19 mouse cellular contexts compared by ENCODE assay signal in the genomic region with DNA sequence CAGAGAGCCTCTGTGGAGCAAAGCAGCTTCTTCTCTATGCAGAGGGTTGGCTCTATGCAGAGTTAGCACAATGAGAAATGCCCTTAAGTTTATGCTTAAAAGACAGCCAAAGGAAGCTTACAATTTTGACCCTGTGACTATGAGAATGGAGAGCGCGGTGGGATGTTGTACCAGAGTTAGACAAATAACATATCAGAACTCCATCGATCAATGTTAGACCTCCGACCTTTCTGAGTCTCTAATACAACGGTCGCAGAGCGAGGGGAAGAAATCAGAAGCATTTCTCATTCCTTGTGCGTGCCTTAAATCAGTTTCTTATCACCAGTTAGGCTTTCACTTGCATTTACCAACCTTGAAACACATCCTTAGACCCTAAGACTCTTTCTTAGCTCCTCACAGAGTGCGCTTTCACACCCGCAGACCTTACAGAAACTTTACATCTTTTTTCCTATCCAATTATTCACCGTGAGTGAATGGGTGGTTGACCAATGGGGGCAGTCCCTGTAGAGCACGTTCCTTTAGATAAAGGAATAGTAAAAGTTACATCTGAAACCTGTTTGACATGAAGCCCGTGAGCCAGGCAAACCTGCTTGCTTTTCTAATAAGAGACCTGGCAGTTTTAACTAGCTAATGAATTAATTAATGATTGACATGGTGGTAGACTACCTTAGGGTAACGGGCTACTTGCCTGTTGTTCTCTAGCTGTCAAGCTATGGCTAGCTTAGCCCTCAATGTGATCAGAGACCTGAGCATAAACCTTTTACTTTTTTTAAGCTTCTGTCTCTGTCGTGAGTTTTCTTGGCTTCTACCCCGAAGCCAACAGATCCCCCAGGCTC. TPM values are rescaled to one million over a fixed set of nuclear protein-coding genes. Genes with fewer than 3 reads are reported as not detected.
DNase-seq lines count a peak whose midpoint lies in the region; ATAC-seq and TF ChIP-seq lines count a peak whose summit lies in the region.
"Had no signal": no experiment of that assay in that cellular context is flagged by ENCODE, and none has a peak within 500 bp of the region (broad histone marks: within the 10 kb centered on the region; RNA-seq: fewer than 3 reads in every experiment).

No protein-coding gene starts in this region.

- 30% methylated on average over 16 of the region's 16 CpGs for WGBS in lung, embryonic 14.5 days
- 65% methylated on average over 16 of the region's 16 CpGs for WGBS in kidney, embryonic 16.5 days
- WGBS in stomach, postnatal 0 days = 31% methylated on average over 16 of the region's 16 CpGs
- WGBS in lung, postnatal 0 days = 35% methylated on average over 16 of the region's 16 CpGs
- 62% methylated on average over 16 of the region's 16 CpGs for WGBS in forebrain, embryonic 15.5 days

- 0 out of 2 replicates have a peak overlapping the region, but pooled peaks have one; percentile 26 for H3K4me2 ChIP-seq in lung, embryonic 14.5 days
- peak overlapping the region; percentile 19; the same call in 1 of the 2 replicates for H3K4me2 ChIP-seq in kidney, embryonic 16.5 days (replicated peaks; ENCODE audit: low read depth, low read length)
- no peak overlapping the region; the same call in 1 of the 2 replicates for H3K4me2 ChIP-seq in stomach, postnatal 0 days (replicated peaks; ENCODE audit: low read depth)
- no peak overlapping the region for H3K4me2 ChIP-seq in lung, postnatal 0 days (replicated peaks; ENCODE audit: low read depth, low read length)
- no peak overlapping the region for H3K4me2 ChIP-seq in forebrain, embryonic 15.5 days (replicated peaks)
- H3K4me2 ChIP-seq: forebrain, embryonic 13.5 days; hindbrain, embryonic 15.5 days; limb, embryonic 13.5 days; neural tube, embryonic 15.5 days had no signal

- ATAC-seq in lung, embryonic 14.5 days (ENCODE audit: insufficient read depth) = no peak
- peak; percentile 52; the same call in 1 of the 2 replicates for ATAC-seq in kidney, embryonic 16.5 days (ENCODE audit: low FRiP score, low TSS enrichment)
- no peak for ATAC-seq in stomach, postnatal 0 days (ENCODE audit: low FRiP score, low TSS enrichment)
- ATAC-seq in lung, postnatal 0 days = no peak
- ATAC-seq in forebrain, embryonic 15.5 days (replicated peaks) = no peak

- DNase-seq in heart, postnatal 4 days = peak; percentile 1
- no peak for DNase-seq in heart, postnatal 25 days (ENCODE audit: low spot score)
- no peak for DNase-seq in lung, embryonic 14.5 days
- DNase-seq in lung, postnatal 25 days (ENCODE audit: low spot score) = no peak
- peak; percentile 41 for DNase-seq in stomach, postnatal 0 days (ENCODE audit: low spot score)
- no peak for DNase-seq in lung, postnatal 0 days (ENCODE audit: low spot score)
- DNase-seq: adrenal gland, adult 8-10 months; B cell, adult 2 months; cerebellum, adult 2 months; lung, postnatal 10 days; retina, postnatal 1 day had no signal

- no peaks in the 10 kb centered on the region for H3K9me3 ChIP-seq in lung, embryonic 14.5 days (ENCODE audit: low read depth, low read length)
- no peaks in the 10 kb centered on the region for H3K9me3 ChIP-seq in kidney, embryonic 16.5 days (ENCODE audit: low read length)
- H3K9me3 ChIP-seq in stomach, postnatal 0 days (ENCODE audit: control insufficient read depth, low read length) = no peaks in the 10 kb centered on the region
- no peaks in the 10 kb centered on the region for H3K9me3 ChIP-seq in lung, postnatal 0 days (ENCODE audit: low read length)
- H3K9me3 ChIP-seq in forebrain, embryonic 15.5 days = no peaks in the 10 kb centered on the region
- H3K9me3 ChIP-seq: forebrain, embryonic 13.5 days; G1E; hindbrain, embryonic 15.5 days; midbrain, embryonic 10.5 days; neural tube, embryonic 15.5 days had no signal

- no peak for TF ChIP-seq EP300 in stomach, postnatal 0 days (optimal IDR thresholded peaks at IDR 0.05)
- no peak for TF ChIP-seq EP300 in lung, postnatal 0 days (IDR thresholded peaks at IDR 0.05)

- intact Hi-C loops in heart, postnatal 25 days (cut with DNase I) = no loop called here

- H3K27ac ChIP-seq in lung, embryonic 14.5 days (ENCODE audit: low read depth) = no peak overlapping the region
- no peak overlapping the region for H3K27ac ChIP-seq in kidney, embryonic 16.5 days (ENCODE audit: low read length)
- H3K27ac ChIP-seq in stomach, postnatal 0 days (replicated peaks) = peak overlapping the region; percentile 58
- H3K27ac ChIP-seq in lung, postnatal 0 days (ENCODE audit: low read length) = no peak overlapping the region
- no peak overlapping the region for H3K27ac ChIP-seq in forebrain, embryonic 15.5 days (replicated peaks)
- H3K27ac ChIP-seq: forebrain, embryonic 13.5 days; hindbrain, embryonic 15.5 days; limb, embryonic 13.5 days; midbrain, embryonic 10.5 days; neural tube, embryonic 15.5 days had no signal

- no peak for TF ChIP-seq CTCF in lung, embryonic 14.5 days (IDR thresholded peaks at IDR 0.05; ENCODE audit: low read depth)
- no peak for TF ChIP-seq CTCF in stomach, postnatal 0 days (IDR thresholded peaks at IDR 0.05; ENCODE audit: low read depth)
- TF ChIP-seq CTCF in lung, postnatal 0 days (IDR thresholded peaks at IDR 0.05) = no peak

- H3K27me3 ChIP-seq in lung, embryonic 14.5 days (ENCODE audit: insufficient read depth, low read length) = no peaks in the 10 kb centered on the region
- no peaks in the 10 kb centered on the region for H3K27me3 ChIP-seq in kidney, embryonic 16.5 days (ENCODE audit: insufficient read depth, low read length)
- H3K27me3 ChIP-seq in stomach, postnatal 0 days (ENCODE audit: control insufficient read depth, insufficient read depth, low read length) = no peaks in the 10 kb centered on the region
- no peaks in the 10 kb centered on the region for H3K27me3 ChIP-seq in lung, postnatal 0 days (replicated peaks; ENCODE audit: insufficient read depth, low read length)
- H3K27me3 ChIP-seq in forebrain, embryonic 15.5 days = no peaks in the 10 kb centered on the region
- H3K27me3 ChIP-seq: forebrain, embryonic 13.5 days; hindbrain, embryonic 15.5 days; limb, embryonic 13.5 days; neural tube, embryonic 15.5 days had no signal

- peaks cover 11% of the 10 kb centered on the region; the same call in 1 of the 2 replicates for H3K4me1 ChIP-seq in lung, embryonic 14.5 days (ENCODE audit: insufficient read depth)
- peaks cover 20% of the 10 kb centered on the region; the same call in 1 of the 2 replicates for H3K4me1 ChIP-seq in kidney, embryonic 16.5 days (ENCODE audit: insufficient read depth, low read length)
- H3K4me1 ChIP-seq in stomach, postnatal 0 days (replicated peaks; ENCODE audit: control insufficient read depth, insufficient read depth) = peaks cover 2% of the 10 kb centered on the region; the same call in 1 of the 2 replicates
- peaks cover 4% of the 10 kb centered on the region; the same call in 1 of the 2 replicates for H3K4me1 ChIP-seq in lung, postnatal 0 days (ENCODE audit: insufficient read depth, low read depth, low read length)
- H3K4me1 ChIP-seq in forebrain, embryonic 15.5 days = no peaks in the 10 kb centered on the region
- H3K4me1 ChIP-seq: neural tube, embryonic 15.5 days had no signal

- no peaks in the 10 kb centered on the region for H3K36me3 ChIP-seq in lung, embryonic 14.5 days (ENCODE audit: insufficient read depth)
- no peaks in the 10 kb centered on the region for H3K36me3 ChIP-seq in kidney, embryonic 16.5 days (ENCODE audit: insufficient read depth, low read length)
- H3K36me3 ChIP-seq in stomach, postnatal 0 days (ENCODE audit: control insufficient read depth, insufficient read depth, low read length) = no peaks in the 10 kb centered on the region
- H3K36me3 ChIP-seq in lung, postnatal 0 days (ENCODE audit: insufficient read depth, low read length) = no peaks in the 10 kb centered on the region
- no peaks in the 10 kb centered on the region for H3K36me3 ChIP-seq in forebrain, embryonic 15.5 days
- H3K36me3 ChIP-seq: G1E; hindbrain, embryonic 15.5 days; limb, embryonic 13.5 days; midbrain, embryonic 10.5 days; neural tube, embryonic 15.5 days had no signal

- no peak overlapping the region for H3K9ac ChIP-seq in lung, embryonic 14.5 days
- H3K9ac ChIP-seq in kidney, embryonic 16.5 days (replicated peaks; ENCODE audit: low read length) = no peak overlapping the region
- 0 out of 2 replicates have a peak overlapping the region, but pooled peaks have one; percentile 13 for H3K9ac ChIP-seq in stomach, postnatal 0 days (ENCODE audit: low read length)
- no peak overlapping the region for H3K9ac ChIP-seq in lung, postnatal 0 days (replicated peaks; ENCODE audit: low read depth)
- no peak overlapping the region for H3K9ac ChIP-seq in forebrain, embryonic 15.5 days (replicated peaks)
- H3K9ac ChIP-seq: forebrain, embryonic 13.5 days; hindbrain, embryonic 15.5 days; limb, embryonic 13.5 days; neural tube, embryonic 15.5 days had no signal

- no peak overlapping the region for H3K4me3 ChIP-seq in lung, embryonic 14.5 days (ENCODE audit: low read depth, low read length)
- H3K4me3 ChIP-seq in kidney, embryonic 16.5 days (ENCODE audit: low read length) = no peak overlapping the region
- H3K4me3 ChIP-seq in stomach, postnatal 0 days (ENCODE audit: low read depth, low read length) = no peak overlapping the region
- no peak overlapping the region for H3K4me3 ChIP-seq in lung, postnatal 0 days (ENCODE audit: low read depth, low read length)
- no peak overlapping the region for H3K4me3 ChIP-seq in forebrain, embryonic 15.5 days
- H3K4me3 ChIP-seq: forebrain, embryonic 13.5 days; hindbrain, embryonic 15.5 days; limb, embryonic 13.5 days; midbrain, embryonic 10.5 days; neural tube, embryonic 15.5 days had no signal

RNA-seq across cellular contexts. Expression of a gene that starts 34.7 kb away (rescaled TPM):
- total RNA-seq in heart, postnatal 4 days (2021) = 10 to 100 TPM; 57.3 to 61.0 TPM
- 10 to 100 TPM; 40.4 to 41.2 TPM for total RNA-seq in heart, postnatal 25 days (2021)
- polyA plus RNA-seq in lung, embryonic 14.5 days (2014; fragmentation: Nextera tagmentation; extraction: Ambion mirVana) = 58.7 and 62.1 TPM in 2 replicates
- polyA plus RNA-seq in kidney, embryonic 16.5 days (2015; fragmentation: Nextera tagmentation; extraction: Ambion mirVana) = 45.3 and 59.0 TPM in 2 replicates
- 15.9 and 18.0 TPM in 2 replicates for polyA plus RNA-seq in stomach, postnatal 0 days (2015; fragmentation: Nextera tagmentation; extraction: Ambion mirVana)
- 38.0 and 39.9 TPM in 2 replicates for polyA plus RNA-seq in lung, postnatal 0 days (2015; fragmentation: Nextera tagmentation; extraction: Ambion mirVana)
- 58.0 and 67.1 TPM in 2 replicates for polyA plus RNA-seq in forebrain, embryonic 15.5 days (2015; fragmentation: Nextera tagmentation; extraction: Ambion mirVana)

Comparison
In these comparisons a context has a peak if more than half of its experiments do, and no peak if none do; other contexts are left out.
1. DNase-seq: peak in heart, postnatal 4 days (single experiment) and stomach, postnatal 0 days (single experiment); none in heart, postnatal 25 days (single experiment), lung, embryonic 14.5 days (single experiment), lung, postnatal 25 days (single experiment) and lung, postnatal 0 days (single experiment).
2. H3K4me2 ChIP-seq: peak in lung, embryonic 14.5 days (single experiment) and kidney, embryonic 16.5 days (single experiment); none in stomach, postnatal 0 days (single experiment), lung, postnatal 0 days (single experiment) and forebrain, embryonic 15.5 days (single experiment).